Mouse (Mus musculus) kidney, postnatal 25 days (tissue): ENCODE results near the gene Stim1.

Source experiments
- DNase-seq, 2 experiments: peaks; one replicate each; pipeline ENCODE4 v3.0.0; 2021; ENCODE audit warnings: mixed read lengths in 2 of 2

Stim1 gene

GRCm38 (mm10) chr7:102310266-102310665, 42.7 kb downstream of the Stim1 start:
- DNase-seq: no peak

- peak in 1 of 2 experiments; percentile 36 for DNase-seq
Observed at GRCm38 (mm10) chr7:102310821-102311220, 43.2 kb downstream of the Stim1 start.

- DNase-seq: no peak
Observed at GRCm38 (mm10) chr7:102312840-102313534, 45.4 kb downstream of the Stim1 start.

- no peak for DNase-seq
Observed at GRCm38 (mm10) chr7:102313535-102313863, 45.9 kb downstream of the Stim1 start.

- DNase-seq: no peak
Observed at GRCm38 (mm10) chr7:102314107-102314506, 46.5 kb downstream of the Stim1 start.

GRCm38 (mm10) chr7:102314908-102315307, 47.3 kb downstream of the Stim1 start:
- no peak for DNase-seq

- no peak for DNase-seq
Observed at GRCm38 (mm10) chr7:102315435-102315834, 47.8 kb downstream of the Stim1 start.

GRCm38 (mm10) chr7:102317583-102318168, 50.1 kb downstream of the Stim1 start:
- DNase-seq: no peak

- DNase-seq: no peak
Observed at GRCm38 (mm10) chr7:102322137-102322536, 54.5 kb downstream of the Stim1 start.

GRCm38 (mm10) chr7:102326323-102326722, 58.7 kb downstream of the Stim1 start:
- DNase-seq: no peak

GRCm38 (mm10) chr7:102330270-102330669, 62.7 kb downstream of the Stim1 start:
- DNase-seq: no peak

GRCm38 (mm10) chr7:102331476-102331875, 63.9 kb downstream of the Stim1 start:
- no peak for DNase-seq

- peak in 1 of 2 experiments; percentile 40 for DNase-seq
Observed at GRCm38 (mm10) chr7:102333741-102334140, 66.1 kb downstream of the Stim1 start.

- DNase-seq: no peak
Observed at GRCm38 (mm10) chr7:102337326-102337725, 69.7 kb downstream of the Stim1 start.

GRCm38 (mm10) chr7:102337898-102338297, 70.3 kb downstream of the Stim1 start:
- peak; percentile 59 to 80 for DNase-seq

GRCm38 (mm10) chr7:102338956-102339355, 71.3 kb downstream of the Stim1 start:
- no peak for DNase-seq

- peak; percentile 34 to 46 for DNase-seq
Observed at GRCm38 (mm10) chr7:102345893-102346292, 78.3 kb downstream of the Stim1 start.

- no peak for DNase-seq
Observed at GRCm38 (mm10) chr7:102347327-102347726, 79.7 kb downstream of the Stim1 start.

- no peak for DNase-seq
Observed at GRCm38 (mm10) chr7:102348681-102349080, 81.1 kb downstream of the Stim1 start.

- DNase-seq: no peak
Observed at GRCm38 (mm10) chr7:102349236-102349635, 81.6 kb downstream of the Stim1 start.

GRCm38 (mm10) chr7:102353420-102353819, 85.8 kb downstream of the Stim1 start:
- DNase-seq: no peak

- no peak for DNase-seq
Observed at GRCm38 (mm10) chr7:102358124-102358523, 90.5 kb downstream of the Stim1 start.

- DNase-seq: no peak
Observed at GRCm38 (mm10) chr7:102361297-102361696, 93.7 kb downstream of the Stim1 start.

- no peak for DNase-seq
Observed at GRCm38 (mm10) chr7:102363853-102364252, 96.2 kb downstream of the Stim1 start.

- peak; percentile 39 to 54 for DNase-seq
Observed at GRCm38 (mm10) chr7:102369661-102370060, 102.1 kb downstream of the Stim1 start.
